Mouse (Mus musculus) stomach, postnatal 0 days (tissue): ENCODE results near the gene Tm7sf3.

Experiments
- CTCF ChIP-seq: IDR thresholded peaks from 2 replicates; pipeline ENCODE4 v1.5.1; 2016; ENCODE audit warnings: antibody characterized with exemption, low read depth, mild to moderate bottlenecking, moderate library complexity
- EP300 ChIP-seq: optimal IDR thresholded peaks from 2 replicates; pipeline ENCODE3; 2016; ENCODE audit warnings: antibody characterized with exemption

DNA sequence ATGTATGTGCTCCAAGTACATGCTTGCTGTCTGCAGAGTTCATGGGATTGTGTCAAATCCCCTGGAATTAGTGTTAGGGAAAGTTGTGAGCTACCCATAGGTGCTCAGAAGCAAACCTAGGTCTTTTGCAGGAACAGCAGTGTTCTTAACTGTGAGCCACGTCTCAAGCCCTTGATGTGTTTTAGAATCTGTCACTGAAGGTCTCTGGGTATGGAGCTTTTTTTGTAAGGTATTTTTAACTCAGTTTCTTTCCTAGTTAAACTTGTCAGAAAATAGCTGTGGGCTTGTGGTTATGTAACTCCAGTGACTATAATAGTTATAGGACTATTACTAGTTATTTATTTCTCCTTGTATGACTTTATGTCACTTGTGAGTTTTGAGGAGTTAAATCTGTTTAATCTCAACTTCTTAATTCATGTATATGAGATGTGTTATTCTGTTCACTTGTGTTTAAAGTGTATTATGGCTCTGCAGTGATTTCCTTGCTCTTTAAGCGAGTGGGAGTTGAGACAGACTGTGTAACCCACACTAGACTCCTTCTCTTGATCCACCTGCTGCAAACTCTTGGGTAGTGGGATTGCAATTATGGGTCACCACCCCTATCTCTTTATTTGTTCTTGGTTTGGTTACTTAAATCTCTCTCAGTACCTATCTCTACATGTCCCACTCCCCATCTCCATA, 59.1 kb downstream of the Tm7sf3 start:
- TF ChIP-seq CTCF (no peak), EP300 (no peak)
